Mouse (Mus musculus) layer of hippocampus, adult 8-10 months (tissue): ENCODE data around the gene Iffo2. TPM values are rescaled to one million over a fixed set of nuclear protein-coding genes. Genes with fewer than 3 reads are reported as not detected.

Source experiments
- DNase-seq, 2 experiments: peaks; one replicate each; pipeline ENCODE4 v3.0.0; 2022; ENCODE audit warnings: low spot score in 2 of 2
- microRNA-seq, 2 experiments: library from miRNA; unstranded; fragments of <30 nt; microRNA quantifications; one replicate each; pipeline ENCODE4 v1.2.0; 2022
- total RNA-seq, 4 experiments: library from RNA; stranded (reverse); gene quantifications; 2 replicates each; pipeline ENCODE4 v1.2.4; 2022

Iffo2 gene
- total RNA-seq, 4 experiments from 2014 or later = 16.0 to 18.5 (median 17.7) TPM

GRCm38 (mm10) chr4:139639801-139640200, 109.5 kb downstream of the Iffo2 start:
- no peak for DNase-seq

DNA sequence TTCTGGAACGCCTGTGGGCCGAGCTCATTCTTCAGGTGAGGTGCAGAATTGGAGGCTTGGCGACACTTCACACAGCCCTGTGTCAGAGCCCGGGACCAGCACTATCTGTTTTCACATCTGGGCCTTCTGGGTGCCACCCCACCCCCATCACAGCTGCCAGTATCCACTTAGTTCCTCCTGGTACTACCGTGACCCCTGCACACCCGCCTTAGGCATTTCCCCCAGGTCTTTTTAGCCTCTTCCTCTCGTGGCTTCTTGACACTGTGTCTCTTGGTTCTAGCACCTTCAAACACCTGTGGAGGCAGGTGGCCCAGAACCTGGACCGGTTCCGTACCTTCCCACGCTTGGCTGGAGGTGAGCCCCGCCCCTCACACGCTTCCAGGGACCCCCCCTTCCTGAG, 110.0 kb downstream of the Iffo2 start:
- DNase-seq = no peak

- no peak for DNase-seq
These were observed 110.4 kb downstream of the Iffo2 start for GRCm38 (mm10) chr4:139640775-139641174.

GRCm38 (mm10) chr4:139641829-139642425, 111.6 kb downstream of the Iffo2 start:
- no peak for DNase-seq

GRCm38 (mm10) chr4:139643972-139644371, 113.6 kb downstream of the Iffo2 start:
- peak in 1 of 2 experiments; percentile 85 for DNase-seq

DNA sequence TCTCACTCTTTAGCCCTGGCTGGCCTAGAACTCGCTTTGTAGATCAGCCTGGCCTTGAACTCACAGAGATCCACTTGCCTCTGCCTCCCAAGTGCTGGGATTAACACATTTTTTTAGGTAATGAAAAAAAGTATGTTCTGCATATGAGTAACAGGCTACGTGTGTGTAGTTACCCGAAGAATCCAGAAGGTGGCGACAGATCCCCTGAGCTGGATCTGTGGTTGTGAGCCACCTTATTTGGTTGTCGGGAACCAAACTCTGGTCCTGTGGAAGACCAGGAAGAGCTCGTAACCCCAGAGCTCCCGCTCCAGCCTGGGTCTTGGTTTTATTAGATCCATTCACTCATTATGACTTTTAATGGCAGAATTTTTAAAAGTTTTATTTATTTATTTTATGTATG, 116.6 kb downstream of the Iffo2 start:
- DNase-seq = no peak

- DNase-seq = no peak
These were observed 119.9 kb downstream of the Iffo2 start for GRCm38 (mm10) chr4:139650086-139650743.

DNA sequence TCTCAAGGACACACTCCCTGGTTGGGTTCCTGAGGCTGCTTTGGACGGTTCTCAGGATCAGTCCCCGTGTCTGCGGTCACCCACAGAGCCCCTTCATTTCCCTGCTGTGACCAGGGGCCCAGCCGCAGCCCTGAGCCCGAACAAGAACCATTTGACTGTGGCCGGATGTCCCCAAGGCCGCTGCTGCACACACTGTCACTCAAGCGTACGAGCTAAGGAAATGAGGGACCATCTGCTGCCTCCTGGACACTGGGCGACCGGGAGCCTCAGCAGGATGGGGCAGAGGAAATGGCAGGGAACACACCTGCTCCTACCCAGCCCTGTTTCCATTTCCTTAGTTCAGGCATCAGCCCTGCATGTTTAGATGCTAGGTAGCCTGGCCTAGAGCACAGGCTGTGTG, 120.6 kb downstream of the Iffo2 start:
- DNase-seq = no peak

GRCm38 (mm10) chr4:139653238-139653637, 122.9 kb downstream of the Iffo2 start, which contains the start of gene Tas1r2:
Gene Tas1r2, plus strand, starts transcription at chr4:139653538.
- DNase-seq = no peak

GRCm38 (mm10) chr4:139661897-139662296, 131.5 kb downstream of the Iffo2 start:
- no peak for DNase-seq

- DNase-seq = no peak
These were observed 137.3 kb downstream of the Iffo2 start for GRCm38 (mm10) chr4:139667632-139668031.

DNA sequence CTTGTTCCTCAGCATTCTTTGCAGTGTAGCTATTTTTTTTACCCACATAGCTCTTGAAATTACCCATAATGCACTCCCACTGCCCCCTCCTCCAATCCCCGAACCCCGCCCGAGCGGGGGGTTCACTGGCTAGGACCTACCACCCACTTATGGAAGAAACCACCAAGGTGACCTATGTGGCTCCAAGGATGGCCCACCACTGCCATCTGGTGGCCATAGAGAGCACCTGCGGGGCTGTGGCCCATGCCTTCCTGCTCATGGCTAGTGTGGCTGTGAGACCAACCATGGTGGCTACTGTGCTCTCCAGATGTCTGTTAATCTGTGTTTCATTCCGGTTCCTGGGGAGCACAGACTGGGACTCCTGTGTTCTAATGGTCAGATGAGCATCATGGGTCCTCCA, 139.5 kb downstream of the Iffo2 start:
- peak in 1 of 2 experiments; percentile 32 for DNase-seq

Small RNAs within 50 kb of the gene (microRNA-seq; reads per million reads assigned to microRNA genes)
- 0 reads per million in 2 experiments for gene Gm25571
- 2.3 to 3.8 reads per million in 2 experiments for gene Mir7020

Other genes with a start within 250 kb of the Iffo2 start
- gene Pqlc2, start 219.8 kb upstream of the Iffo2 start, total RNA-seq = 10 to 100 TPM; 13.0 to 17.7 (median 16.4) TPM
- 10 to 100 TPM; 25.5 to 34.0 (median 30.5) TPM for gene Akr7a5, start 219.8 kb upstream of the Iffo2 start, total RNA-seq
- 10 to 100 TPM; 48.6 to 50.9 (median 49.8) TPM for gene Mrto4, start 178.0 kb upstream of the Iffo2 start, total RNA-seq
- gene Emc1, start 178.0 kb upstream of the Iffo2 start, total RNA-seq = 10 to 100 TPM; 87.6 to 97.3 (median 92.2) TPM
- gene Ubr4, start 177.9 kb upstream of the Iffo2 start, total RNA-seq = 100 to 1,000 TPM; 155 to 193 (median 170) TPM
- not detected for gene Gm21969, start 72.6 kb downstream of the Iffo2 start, total RNA-seq
- 10 to 100 TPM; 19.3 to 26.5 (median 21.0) TPM for gene Aldh4a1, start 92.3 kb downstream of the Iffo2 start, total RNA-seq
- not detected for gene Tas1r2, start 123.0 kb downstream of the Iffo2 start, total RNA-seq